15 mouse cellular contexts compared by ENCODE assay signal in genomic region chr5:67221901-67222300, GRCm38 (mm10). TPM values are rescaled to one million over a fixed set of nuclear protein-coding genes. Genes with fewer than 3 reads are reported as not detected.
DNase-seq lines count a peak whose midpoint lies in the region; ATAC-seq and TF ChIP-seq lines count a peak whose summit lies in the region.
"Had no signal": no experiment of that assay in that cellular context is flagged by ENCODE, and none has a peak within 500 bp of the region (broad histone marks: within the 10 kb centered on the region; RNA-seq: fewer than 3 reads in every experiment).

No protein-coding gene starts in this region.

- no peak overlapping the region for H3K9ac ChIP-seq in heart, embryonic 11.5 days (ENCODE audit: low read depth, low read length)
- no peak overlapping the region for H3K9ac ChIP-seq in liver, postnatal 0 days (replicated peaks)
- H3K9ac ChIP-seq: intestine, embryonic 15.5 days; liver, embryonic 13.5 days had no signal

- peak overlapping the region; percentile 37; the same call in 1 of the 2 replicates for H3K4me3 ChIP-seq in heart, embryonic 11.5 days (ENCODE audit: low read depth, low read length)
- H3K4me3 ChIP-seq in liver, postnatal 0 days (ENCODE audit: low read depth, low read length): 0 out of 2 replicates have a peak overlapping the region, but pooled peaks have one; percentile 15
- peak overlapping the region; percentile 47 for H3K4me3 ChIP-seq in forebrain, embryonic 10.5 days
- peak overlapping the region; percentile 45; the same call in 1 of the 2 replicates for H3K4me3 ChIP-seq in limb, embryonic 10.5 days
- H3K4me3 ChIP-seq: liver, embryonic 13.5 days; myocyte had no signal

- WGBS in heart, embryonic 11.5 days (ENCODE audit: insufficient replicate concordance): 9% methylated on average over 6 of the region's 6 CpGs
- whole genome bisulfite sequencing in liver, postnatal 0 days (ENCODE audit: insufficient replicate concordance): 12% methylated on average over 6 of the region's 6 CpGs
- WGBS in forebrain, embryonic 10.5 days: 3% methylated on average over 6 of the region's 6 CpGs
- 9% methylated on average over 6 of the region's 6 CpGs for WGBS in limb, embryonic 10.5 days

- H3K4me1 ChIP-seq in heart, embryonic 11.5 days (ENCODE audit: control insufficient read depth, insufficient read depth, low read length): no peaks in the 10 kb centered on the region
- H3K4me1 ChIP-seq in liver, postnatal 0 days (ENCODE audit: insufficient read depth): no peaks in the 10 kb centered on the region; the same call in 1 of the 2 replicates
- peaks cover 32% of the 10 kb centered on the region for H3K4me1 ChIP-seq in forebrain, embryonic 10.5 days
- H3K4me1 ChIP-seq in limb, embryonic 10.5 days: peaks cover 14% of the 10 kb centered on the region
- H3K4me1 ChIP-seq: liver, embryonic 13.5 days had no signal

- no peak for TF ChIP-seq EP300 in liver, postnatal 0 days (IDR thresholded peaks at IDR 0.05; ENCODE audit: low read depth)

- intact Hi-C loops in heart, postnatal 36 days (cut with DNase I): loop anchor here (2.0 kb wide), 1 partner anchor 123 kb away; the partner anchor contains the start of gene Phox2b

- no peak for TF ChIP-seq CTCF in liver, postnatal 0 days (IDR thresholded peaks at IDR 0.05; ENCODE audit: low read depth)

- ATAC-seq in heart, embryonic 11.5 days (replicated peaks; ENCODE audit: insufficient number of reproducible peaks, low FRiP score, low TSS enrichment): no peak
- ATAC-seq in liver, postnatal 0 days: no peak
- no peak for ATAC-seq in CD4-positive, CD25-positive, alpha-beta regulatory T cell, adult 4 months
- ATAC-seq: activated CD4-positive, CD25-positive, alpha-beta regulatory T cell, adult 4 months had no signal

- H3K27ac ChIP-seq in heart, embryonic 11.5 days (ENCODE audit: low read depth, low read length): no peak overlapping the region
- no peak overlapping the region for H3K27ac ChIP-seq in liver, postnatal 0 days (ENCODE audit: low read depth)
- no peak overlapping the region for H3K27ac ChIP-seq in forebrain, embryonic 10.5 days
- no peak overlapping the region for H3K27ac ChIP-seq in limb, embryonic 10.5 days
- H3K27ac ChIP-seq: liver, embryonic 13.5 days had no signal

- H3K4me2 ChIP-seq in heart, embryonic 11.5 days: no peak overlapping the region
- H3K4me2 ChIP-seq in liver, postnatal 0 days (ENCODE audit: low read depth, low read length): no peak overlapping the region

- no peak for DNase-seq in heart, postnatal 36 days
- no peak for DNase-seq in liver, postnatal 0 days
- DNase-seq in liver: no peak
- DNase-seq in forebrain, embryonic 10.5 days (ENCODE audit: extremely low spot score, low spot score): no peak
- DNase-seq in limb, embryonic 10.5 days (ENCODE audit: low spot score): peak; percentile 26
- DNase-seq in thymus, postnatal 4 days: no peak
- DNase-seq: cerebellum, adult 11-12 months; gastrocnemius, postnatal 10 days; liver, embryonic 13.5 days; thymus, postnatal 14 days had no signal

- no peaks in the 10 kb centered on the region for H3K36me3 ChIP-seq in heart, embryonic 11.5 days (ENCODE audit: control insufficient read depth, insufficient read depth, low read length)
- no peaks in the 10 kb centered on the region for H3K36me3 ChIP-seq in liver, postnatal 0 days (replicated peaks; ENCODE audit: insufficient read depth, low read length)
- no peaks in the 10 kb centered on the region for H3K36me3 ChIP-seq in forebrain, embryonic 10.5 days (replicated peaks)
- no peaks in the 10 kb centered on the region for H3K36me3 ChIP-seq in limb, embryonic 10.5 days
- H3K36me3 ChIP-seq: intestine, embryonic 15.5 days; liver, embryonic 13.5 days had no signal

- H3K9me3 ChIP-seq in heart, embryonic 11.5 days (replicated peaks; ENCODE audit: control insufficient read depth, low read length): no peaks in the 10 kb centered on the region; the same call in 1 of the 2 replicates
- peaks cover 11% of the 10 kb centered on the region for H3K9me3 ChIP-seq in liver, postnatal 0 days (ENCODE audit: low read length)
- H3K9me3 ChIP-seq in forebrain, embryonic 10.5 days: peaks cover 10% of the 10 kb centered on the region
- 0 out of 2 replicates have a peak, but pooled peaks cover 3% of the 10 kb centered on the region for H3K9me3 ChIP-seq in limb, embryonic 10.5 days (replicated peaks)
- H3K9me3 ChIP-seq: intestine, embryonic 15.5 days; liver, embryonic 13.5 days had no signal

- peaks cover 88% of the 10 kb centered on the region for H3K27me3 ChIP-seq in heart, embryonic 11.5 days (ENCODE audit: control insufficient read depth, insufficient read depth, low read length)
- H3K27me3 ChIP-seq in liver, postnatal 0 days (ENCODE audit: insufficient read depth, low read length): peaks cover 85% of the 10 kb centered on the region
- H3K27me3 ChIP-seq in forebrain, embryonic 10.5 days (ENCODE audit: poor library complexity, severe bottlenecking): peaks cover 100% of the 10 kb centered on the region
- H3K27me3 ChIP-seq in limb, embryonic 10.5 days (ENCODE audit: low read depth, poor library complexity, severe bottlenecking): peaks cover 100% of the 10 kb centered on the region

RNA-seq across cellular contexts. Expression of gene Tmem33, which starts 38.5 kb away (rescaled TPM):
- 57.2 and 61.3 TPM in 2 replicates for polyA plus RNA-seq in heart, embryonic 11.5 days (2014; fragmentation: Nextera tagmentation; extraction: Ambion mirVana)
- 10 to 100 TPM; 43.2 to 52.8 TPM for total RNA-seq in heart, postnatal 36 days (2021)
- 86.4 and 90.0 TPM in 2 replicates for polyA plus RNA-seq in liver, postnatal 0 days (2015; fragmentation: Nextera tagmentation; extraction: Ambion mirVana)
- polyA plus RNA-seq in forebrain, embryonic 10.5 days (2016; fragmentation: Nextera tagmentation; extraction: Ambion mirVana): 117 and 133 TPM in 2 replicates
- 99.6 and 111 TPM in 2 replicates for polyA plus RNA-seq in limb, embryonic 10.5 days (2016; fragmentation: Nextera tagmentation; extraction: Ambion mirVana)
- 10 to 100 TPM; 50.2 to 60.8 TPM for polyA plus RNA-seq in CD4-positive, CD25-positive, alpha-beta regulatory T cell, adult 4 months (2017; shearing (Covaris generic))
